Mouse (Mus musculus): Measurements from ENCODE around the gene Zbtb16.

The Zbtb16 gene

GRCm38 (mm10) chr9:48605697-48606096, 230.3 kb downstream of the Zbtb16 start:
- no peak for DNase-seq (ENCODE audit: low read depth, low spot score)

- DNase-seq (ENCODE audit: low read depth, low spot score) = no peak
These were observed 231.0 kb downstream of the Zbtb16 start, which contains the start of gene Nnmt for GRCm38 (mm10) chr9:48604939-48605598. TSS of gene Nnmt (minus strand) at chr9:48605153.
